Mouse (Mus musculus) common myeloid progenitor, adult 5-6 weeks (primary cell): Measurements from ENCODE around the gene Mettl7a3. TPM values are rescaled to one million over a fixed set of nuclear protein-coding genes. Genes with fewer than 3 reads are reported as not detected.

Source experiments
- ATAC-seq: replicated peaks from 2 replicates; pipeline ENCODE4 v1.8.0; 2016; ENCODE audit warnings: low read depth, mild to moderate bottlenecking, moderate TSS enrichment, inconsistent platforms; ENCODE audit not compliant: poor library complexity, severe bottlenecking
- total RNA-seq: library from RNA; stranded (forward); fragments of 200-1000, 187-1606 nt; gene quantifications from 2 replicates; pipeline ENCODE4 v1.2.3, GENCODE M21; 2017

Gene Mettl7a3
- total RNA-seq, 1 experiment from 2014 or later: not detected

DNA sequence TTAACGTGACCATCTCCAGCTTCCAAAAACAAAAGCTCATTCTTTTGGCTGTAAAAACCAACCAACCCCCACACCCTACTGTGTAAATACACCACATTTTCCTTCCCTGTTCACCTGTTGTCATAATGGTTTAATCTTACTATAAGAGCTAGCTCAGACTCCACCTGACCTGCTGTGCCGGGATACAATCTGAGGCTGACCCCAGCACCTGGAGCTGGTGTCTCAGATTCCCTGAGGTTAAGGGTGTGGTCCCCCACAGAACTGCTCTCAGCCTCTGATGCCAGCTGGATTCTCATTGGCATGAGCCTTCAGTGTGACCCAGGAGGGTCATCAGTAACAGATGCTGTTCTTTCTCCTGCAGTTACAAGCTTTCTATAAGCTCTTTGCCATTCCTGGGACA, 45.4 kb downstream of the Mettl7a3 start:
- ATAC-seq: no peak

DNA sequence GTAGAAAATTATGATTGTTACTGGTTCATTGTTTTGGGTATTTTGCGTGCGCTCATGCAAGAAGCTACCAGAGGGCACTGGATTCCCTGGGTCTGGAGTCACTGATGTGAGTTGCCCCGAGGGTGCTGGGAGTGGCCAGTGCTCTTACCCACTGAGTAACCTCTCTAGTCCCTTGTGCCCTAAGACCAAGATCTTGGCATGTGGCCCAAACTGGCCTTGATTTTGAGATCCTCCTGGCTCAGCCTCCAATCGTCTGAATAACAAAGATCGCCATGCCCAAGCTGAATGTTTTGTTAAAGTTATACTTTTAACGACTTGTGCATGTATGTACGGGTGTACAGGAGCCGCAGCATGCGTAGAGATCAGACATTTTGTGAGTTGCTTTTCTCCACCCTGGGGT, 51.0 kb downstream of the Mettl7a3 start:
- ATAC-seq: no peak

DNA sequence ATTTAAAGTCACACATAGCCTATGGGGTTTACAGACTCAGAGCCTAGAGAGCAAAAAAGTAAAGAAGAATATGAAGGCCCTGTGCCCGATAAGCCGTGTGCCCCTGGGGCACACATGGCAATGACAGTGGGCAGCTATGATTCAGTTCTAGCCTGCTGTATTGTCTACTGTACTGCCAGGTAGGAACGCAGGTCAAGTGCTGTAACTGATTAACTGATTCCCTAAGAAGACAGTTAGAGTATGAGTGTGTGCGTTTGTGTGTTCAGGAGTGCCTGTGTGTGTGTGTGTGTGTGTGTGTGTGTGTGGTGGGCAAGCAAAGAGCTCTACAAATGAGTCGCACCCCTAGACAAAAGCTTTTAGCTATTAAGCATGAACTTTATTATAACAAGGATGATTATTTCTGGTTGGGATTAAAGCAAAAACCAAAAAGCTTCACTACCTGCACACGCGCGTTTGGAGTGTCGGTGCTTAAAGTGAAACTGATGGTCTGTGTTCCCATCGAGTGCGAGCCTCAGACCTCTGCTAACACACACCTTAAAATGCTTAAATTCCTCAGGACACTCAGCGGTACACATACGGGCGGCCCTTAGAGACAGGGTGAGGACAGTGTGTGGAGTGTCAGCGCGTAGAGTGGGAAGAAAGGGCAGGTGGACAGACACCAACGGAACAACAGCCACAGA, 53.0 kb downstream of the Mettl7a3 start:
- no peak for ATAC-seq

DNA sequence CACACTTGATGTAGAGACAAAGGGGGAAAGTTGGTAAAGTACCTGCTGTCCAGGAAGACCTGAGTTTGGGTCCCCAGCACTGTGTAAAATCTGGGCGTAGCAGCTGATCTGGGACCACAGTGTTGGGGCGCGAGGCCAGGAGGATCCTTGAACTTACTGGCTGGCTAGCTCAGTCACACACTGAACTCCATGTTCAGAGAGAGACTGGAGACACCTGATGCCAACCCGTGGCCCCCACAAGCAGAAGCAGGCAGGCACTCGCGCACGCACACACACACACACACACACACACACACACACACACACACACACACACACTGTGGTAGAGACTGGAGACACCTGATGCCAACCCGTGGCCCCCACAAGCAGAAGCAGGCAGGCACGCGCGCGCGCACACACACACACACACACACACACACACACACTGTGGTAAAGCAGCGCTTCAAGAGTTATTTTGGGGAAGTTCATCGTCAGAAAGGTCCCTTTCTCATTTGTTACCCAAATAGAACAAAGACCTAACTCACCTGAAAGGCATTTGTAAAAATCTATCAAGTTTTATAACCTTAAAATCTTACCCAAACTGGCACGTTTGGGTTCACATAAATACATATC, 53.6 kb downstream of the Mettl7a3 start:
- ATAC-seq: peak; percentile 58

DNA sequence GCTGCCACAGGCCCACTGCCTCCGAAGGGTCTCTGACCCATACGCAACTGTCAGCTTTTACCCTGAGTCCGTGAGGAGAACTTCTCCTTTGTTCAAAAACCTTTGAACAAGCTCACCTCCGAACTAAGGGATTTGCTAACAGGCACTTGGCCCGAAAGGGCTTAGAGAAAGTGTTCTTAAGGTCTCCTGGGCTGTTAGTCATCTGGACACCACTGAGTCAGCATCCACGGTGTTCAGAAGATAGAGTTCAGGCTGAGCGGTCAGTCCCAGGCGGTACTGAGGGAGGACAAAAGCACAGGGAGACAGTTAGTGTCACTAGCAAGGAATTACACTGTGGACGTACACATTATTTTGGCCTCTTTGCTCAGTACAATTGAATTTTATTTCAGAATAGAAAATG, 54.2 kb downstream of the Mettl7a3 start:
- no peak for ATAC-seq

Other genes starting within 250 kb of the Mettl7a3 start
- gene Atf1, start 107.1 kb upstream of the Mettl7a3 start, total RNA-seq: 77.0 and 94.4 TPM in 2 replicates
- not detected in 2 replicates for gene Tmprss12, start 54.1 kb upstream of the Mettl7a3 start, total RNA-seq
- 68.5 and 80.8 TPM in 2 replicates for gene Mettl7a1, start 30.8 kb upstream of the Mettl7a3 start, total RNA-seq
- gene Methig1, start 18.2 kb downstream of the Mettl7a3 start, total RNA-seq: not detected in 2 replicates
- gene Mettl7a2, start 18.3 kb downstream of the Mettl7a3 start, total RNA-seq: not detected in 2 replicates
- not detected in 2 replicates for gene Higd1c, start 29.6 kb downstream of the Mettl7a3 start, total RNA-seq
- not detected in 2 replicates for gene Gm5475, start 87.2 kb downstream of the Mettl7a3 start, total RNA-seq
- gene Slc11a2, start 90.1 kb downstream of the Mettl7a3 start, total RNA-seq: 19.7 and 30.4 TPM in 2 replicates
- gene Letmd1, start 134.1 kb downstream of the Mettl7a3 start, total RNA-seq: 20.1 and 30.2 TPM in 2 replicates
- 2.6 and 4.0 TPM in 2 replicates for gene Csrnp2, start 160.6 kb downstream of the Mettl7a3 start, total RNA-seq
- gene Tfcp2, start 217.1 kb downstream of the Mettl7a3 start, total RNA-seq: 10.1 and 16.9 TPM in 2 replicates